9 mouse cellular contexts compared by ENCODE assay signal in the genomic region with DNA sequence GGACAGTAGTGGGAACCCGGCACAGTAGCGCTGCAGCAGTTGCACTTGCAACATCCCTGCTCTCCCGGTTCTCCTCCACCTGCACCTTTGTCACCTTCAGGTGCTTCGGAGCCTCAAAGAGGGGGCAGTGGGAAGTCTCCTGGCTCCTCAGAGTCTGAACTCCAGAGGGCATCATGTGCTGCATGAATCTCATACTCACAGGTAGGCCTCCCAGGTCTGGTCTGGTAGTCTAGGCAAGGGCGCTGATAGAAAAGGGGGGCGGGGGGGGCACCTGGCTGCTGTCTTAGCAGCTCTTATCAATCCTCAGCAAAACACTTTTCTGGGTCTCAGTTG. TPM values are rescaled to one million over a fixed set of nuclear protein-coding genes. Genes with fewer than 3 reads are reported as not detected.
DNase-seq lines count a peak whose midpoint lies in the region; ATAC-seq and TF ChIP-seq lines count a peak whose summit lies in the region.
"Had no signal": no experiment of that assay in that cellular context is flagged by ENCODE, and none has a peak within 500 bp of the region (broad histone marks: within the 10 kb centered on the region; RNA-seq: fewer than 3 reads in every experiment).

No protein-coding gene starts in this region.

- WGBS in cerebellum, adult 2 months: 2% methylated on average over 6 of the region's 6 CpGs
- 5% methylated on average over 6 of the region's 6 CpGs for WGBS in limb, embryonic 15.5 days
- 7% methylated on average over 6 of the region's 6 CpGs for WGBS in stomach, embryonic 16.5 days

- H3K4me2 ChIP-seq in limb, embryonic 15.5 days: peak overlapping the region; percentile 84
- peak overlapping the region; percentile 84 for H3K4me2 ChIP-seq in stomach, embryonic 16.5 days (ENCODE audit: low read depth, low read length)

- H3K4me1 ChIP-seq in cerebellum, adult 2 months (ENCODE audit: control insufficient read depth, insufficient read depth, low read length): no peaks in the 10 kb centered on the region; the same call in 1 of the 2 replicates
- peaks cover 37% of the 10 kb centered on the region for H3K4me1 ChIP-seq in megakaryocyte, embryonic 14.5 days
- peaks cover 6% of the 10 kb centered on the region for H3K4me1 ChIP-seq in limb, embryonic 15.5 days
- peaks cover 6% of the 10 kb centered on the region for H3K4me1 ChIP-seq in stomach, embryonic 16.5 days (ENCODE audit: control insufficient read depth, insufficient read depth, low read length)

- no peak for DNase-seq in cerebellum, adult 2 months
- DNase-seq in cerebellum, postnatal 14 days: no peak
- DNase-seq in right cerebral cortex, postnatal 14 days: no peak
- DNase-seq in left cerebral cortex, postnatal 36 days (ENCODE audit: low spot score in 2 of 2): no peak

- H3K27ac ChIP-seq in cerebellum, adult 2 months (ENCODE audit: insufficient read depth, low read length): peak overlapping the region; percentile 91
- H3K27ac ChIP-seq in limb, embryonic 15.5 days: peak overlapping the region; percentile 94
- H3K27ac ChIP-seq in stomach, embryonic 16.5 days (ENCODE audit: low read length): peak overlapping the region; percentile 98

- peak overlapping the region; percentile 70 for H3K9ac ChIP-seq in limb, embryonic 15.5 days
- H3K9ac ChIP-seq in stomach, embryonic 16.5 days (ENCODE audit: low read length): peak overlapping the region; percentile 90

- TF ChIP-seq POLR2A in cerebellum, adult 2 months (IDR thresholded peaks at IDR 0.05; ENCODE audit: borderline replicate concordance, insufficient read depth, low read length): no peak

- intact Hi-C loops in left cerebral cortex, postnatal 36 days (cut with DNase I): no loop called here

- ATAC-seq in megakaryocyte, adult 5-6 weeks (ENCODE audit: poor library complexity, severe bottlenecking): no peak
- ATAC-seq in limb, embryonic 15.5 days (ENCODE audit: insufficient number of reproducible peaks, low FRiP score, low TSS enrichment, low read depth): no peak
- ATAC-seq in stomach, embryonic 16.5 days (ENCODE audit: insufficient read depth, low FRiP score): peak; percentile 12; the same call in 1 of the 2 replicates

- no peaks in the 10 kb centered on the region for H3K27me3 ChIP-seq in cerebellum, adult 2 months (ENCODE audit: control insufficient read depth, insufficient read depth, low read length)
- H3K27me3 ChIP-seq in megakaryocyte, embryonic 14.5 days (replicated peaks): no peaks in the 10 kb centered on the region
- H3K27me3 ChIP-seq in limb, embryonic 15.5 days: no peaks in the 10 kb centered on the region
- no peaks in the 10 kb centered on the region for H3K27me3 ChIP-seq in stomach, embryonic 16.5 days (ENCODE audit: control insufficient read depth, insufficient read depth, low read length)

- TF ChIP-seq CTCF in cerebellum, adult 2 months (IDR thresholded peaks at IDR 0.05; ENCODE audit: borderline replicate concordance, insufficient read depth, low read depth, low read length): no peak

- peak overlapping the region; percentile 88 for H3K4me3 ChIP-seq in cerebellum, adult 2 months (replicated peaks; ENCODE audit: insufficient read depth, low read depth, low read length)
- H3K4me3 ChIP-seq in megakaryocyte, embryonic 14.5 days (replicated peaks): peak overlapping the region; percentile 100
- H3K4me3 ChIP-seq in limb, embryonic 15.5 days: peak overlapping the region; percentile 64
- H3K4me3 ChIP-seq in stomach, embryonic 16.5 days (replicated peaks; ENCODE audit: low read length): peak overlapping the region; percentile 85

- no peaks in the 10 kb centered on the region for H3K9me3 ChIP-seq in megakaryocyte, embryonic 14.5 days
- no peaks in the 10 kb centered on the region for H3K9me3 ChIP-seq in limb, embryonic 15.5 days
- no peaks in the 10 kb centered on the region for H3K9me3 ChIP-seq in stomach, embryonic 16.5 days (replicated peaks; ENCODE audit: control insufficient read depth, low read length)

- peaks cover 37% of the 10 kb centered on the region for H3K36me3 ChIP-seq in megakaryocyte, embryonic 14.5 days (replicated peaks; ENCODE audit: low read length)
- peaks cover 13% of the 10 kb centered on the region; the same call in 1 of the 2 replicates for H3K36me3 ChIP-seq in limb, embryonic 15.5 days
- peaks cover 5% of the 10 kb centered on the region; the same call in 1 of the 2 replicates for H3K36me3 ChIP-seq in stomach, embryonic 16.5 days (ENCODE audit: control insufficient read depth, insufficient read depth, low read length)

RNA-seq across cellular contexts. Expression of gene Bivm, which starts 1.3 kb away (rescaled TPM):
- 15.3 and 15.6 TPM in 2 replicates for polyA plus RNA-seq in cerebellum, adult 2 months (2012; rRNA removed)
- polyA plus RNA-seq in megakaryocyte, embryonic 14.5 days (2012; ENCODE audit: insufficient read depth, low replicate concordance): 5.2 TPM in 1 of 2 replicates, not detected in the other
- 11.8 and 12.5 TPM in 2 replicates for total RNA-seq in megakaryocyte, adult 5-6 weeks (2015)
- 4.4 and 8.7 TPM in 2 replicates for total RNA-seq in megakaryocyte, adult 5-6 weeks (2017)
- 14.4 and 17.4 TPM in 2 replicates for polyA plus RNA-seq in limb, embryonic 15.5 days (2015; fragmentation: Nextera tagmentation; extraction: Ambion mirVana)
- polyA plus RNA-seq in stomach, embryonic 16.5 days (2015; fragmentation: Nextera tagmentation; extraction: Ambion mirVana): 17.6 TPM in 2 replicates
- total RNA-seq in left cerebral cortex, postnatal 36 days (2021): 10 to 100 TPM; 35.0 to 39.0 TPM

RNA-seq across cellular contexts. Expression of gene Kdelc1, which starts 1.4 kb away (rescaled TPM):
- polyA plus RNA-seq in cerebellum, adult 2 months (2012; rRNA removed): 14.6 and 15.3 TPM in 2 replicates
- polyA plus RNA-seq in megakaryocyte, embryonic 14.5 days (2012; ENCODE audit: insufficient read depth, low replicate concordance): 4.4 and 5.1 TPM in 2 replicates
- 9.6 and 11.1 TPM in 2 replicates for total RNA-seq in megakaryocyte, adult 5-6 weeks (2015)
- 5.4 and 9.9 TPM in 2 replicates for total RNA-seq in megakaryocyte, adult 5-6 weeks (2017)
- polyA plus RNA-seq in limb, embryonic 15.5 days (2015; fragmentation: Nextera tagmentation; extraction: Ambion mirVana): 68.6 and 70.7 TPM in 2 replicates
- 51.8 and 52.1 TPM in 2 replicates for polyA plus RNA-seq in stomach, embryonic 16.5 days (2015; fragmentation: Nextera tagmentation; extraction: Ambion mirVana)
- 10 to 100 TPM in 1 of 2 experiments, 1 to 10 TPM in 1; 8.1 to 10.3 TPM for total RNA-seq in left cerebral cortex, postnatal 36 days (2021)

RNA-seq across cellular contexts. Expression of gene Tex30, which starts 17.8 kb away (rescaled TPM):
- 10.7 and 11.3 TPM in 2 replicates for polyA plus RNA-seq in cerebellum, adult 2 months (2012; rRNA removed)
- polyA plus RNA-seq in megakaryocyte, embryonic 14.5 days (2012; ENCODE audit: insufficient read depth, low replicate concordance): 1.4 and 3.0 TPM in 2 replicates
- total RNA-seq in megakaryocyte, adult 5-6 weeks (2015): 36.1 and 61.6 TPM in 2 replicates
- total RNA-seq in megakaryocyte, adult 5-6 weeks (2017): 29.3 TPM in 2 replicates
- polyA plus RNA-seq in limb, embryonic 15.5 days (2015; fragmentation: Nextera tagmentation; extraction: Ambion mirVana): 56.0 and 65.7 TPM in 2 replicates
- polyA plus RNA-seq in stomach, embryonic 16.5 days (2015; fragmentation: Nextera tagmentation; extraction: Ambion mirVana): 62.7 and 66.0 TPM in 2 replicates
- 1 to 10 TPM; 8.1 to 8.9 TPM for total RNA-seq in left cerebral cortex, postnatal 36 days (2021)

RNA-seq across cellular contexts. Expression of gene Ercc5, which starts 27.5 kb away (rescaled TPM):
- 19.8 and 20.4 TPM in 2 replicates for polyA plus RNA-seq in cerebellum, adult 2 months (2012; rRNA removed)
- 1.7 TPM in 1 of 2 replicates, not detected in the other for polyA plus RNA-seq in megakaryocyte, embryonic 14.5 days (2012; ENCODE audit: insufficient read depth, low replicate concordance)
- total RNA-seq in megakaryocyte, adult 5-6 weeks (2015): 7.5 and 7.7 TPM in 2 replicates
- 11.3 and 14.6 TPM in 2 replicates for total RNA-seq in megakaryocyte, adult 5-6 weeks (2017)
- polyA plus RNA-seq in limb, embryonic 15.5 days (2015; fragmentation: Nextera tagmentation; extraction: Ambion mirVana): 24.7 and 25.6 TPM in 2 replicates
- polyA plus RNA-seq in stomach, embryonic 16.5 days (2015; fragmentation: Nextera tagmentation; extraction: Ambion mirVana): 18.9 and 19.2 TPM in 2 replicates
- total RNA-seq in left cerebral cortex, postnatal 36 days (2021): 10 to 100 TPM; 19.9 to 21.1 TPM

RNA-seq across cellular contexts. Expression of gene Gm8251, which starts 58.3 kb away (rescaled TPM):
- polyA plus RNA-seq in cerebellum, adult 2 months (2012; rRNA removed): 0.02 and 0.05 TPM in 2 replicates
- not detected in 2 replicates for polyA plus RNA-seq in megakaryocyte, embryonic 14.5 days (2012; ENCODE audit: insufficient read depth, low replicate concordance)
- total RNA-seq in megakaryocyte, adult 5-6 weeks (2015): 0.04 and 0.05 TPM in 2 replicates
- 0.24 TPM in 1 of 2 replicates, not detected in the other for total RNA-seq in megakaryocyte, adult 5-6 weeks (2017)
- polyA plus RNA-seq in limb, embryonic 15.5 days (2015; fragmentation: Nextera tagmentation; extraction: Ambion mirVana): 0.04 and 0.06 TPM in 2 replicates
- 0.05 and 0.09 TPM in 2 replicates for polyA plus RNA-seq in stomach, embryonic 16.5 days (2015; fragmentation: Nextera tagmentation; extraction: Ambion mirVana)
- not detected for total RNA-seq in left cerebral cortex, postnatal 36 days (2021)
- polyA plus RNA-seq: large intestine, adult 2 months had no signal
